Mouse (Mus musculus) cerebral cortex, adult 2 months (tissue): ENCODE results near the gene Vps26a.

Source experiments
- WGBS: fragments of 180-500 bp; shearing (Covaris S2); methylation state at CpG from one replicate; pipeline ENCODE4 v1.1.7; 2018; 5-methylcytosine and 5-hydroxymethylcytosine counted together

Vps26a gene

GRCm38 (mm10) chr10:62486618-62487415 is at the start of gene Vps26a:
Vps26a (minus strand) TSS chr10:62486805.
- WGBS = 1% methylated on average over 59 of the region's 59 CpGs

GRCm38 (mm10) chr10:62534509-62534908 is 47.9 kb upstream of the Vps26a start:
- WGBS = 82% methylated on average over 7 of the region's 7 CpGs

DNA sequence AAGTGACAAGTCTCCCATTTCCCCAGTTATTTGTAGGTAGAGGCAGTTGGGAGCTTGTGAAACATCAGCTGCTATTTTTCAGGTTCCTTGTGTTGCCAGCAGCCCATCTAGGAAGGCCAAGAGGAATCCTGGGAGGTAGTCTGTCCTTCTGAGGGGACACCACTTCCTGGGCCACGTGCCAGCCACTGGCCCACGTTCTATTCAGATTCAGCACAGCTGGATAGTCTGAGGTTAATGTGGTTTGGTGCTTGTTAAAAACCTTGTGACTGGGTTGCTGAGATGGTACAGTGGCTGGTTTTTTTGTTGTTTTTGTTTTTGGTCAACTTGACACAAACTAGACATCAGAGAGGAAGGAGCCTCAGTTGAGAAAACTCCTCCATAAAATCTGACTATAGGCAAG is 46.2 kb upstream of the Vps26a start:
- 30% methylated on average over 2 of the region's 2 CpGs for WGBS

DNA sequence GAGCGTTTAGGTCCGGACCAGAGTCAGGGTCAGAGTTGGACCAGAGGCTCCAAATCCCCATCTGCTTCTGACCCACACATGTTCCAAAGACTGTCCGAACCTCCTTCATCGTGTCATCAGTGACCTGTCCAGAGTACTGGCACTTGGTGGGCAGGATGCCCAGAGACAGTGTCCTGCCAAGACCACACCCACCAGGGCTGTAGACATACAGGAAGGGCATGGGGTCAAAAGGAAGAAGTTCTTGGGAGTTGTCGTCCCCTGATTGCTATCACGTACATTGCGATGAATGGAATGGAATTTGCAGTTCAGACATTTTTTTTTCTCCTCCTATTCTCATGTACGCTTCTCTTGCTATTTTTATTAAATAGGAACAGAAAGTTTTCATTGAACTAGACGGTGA is 43.6 kb upstream of the Vps26a start:
- WGBS = 71% methylated on average over 9 of the region's 9 CpGs

- 84% methylated on average over 14 of the region's 14 CpGs for WGBS
These were observed 40.7 kb upstream of the Vps26a start, which contains the start of gene Srgn for GRCm38 (mm10) chr10:62527351-62527750. Srgn (minus strand) TSS chr10:62527451.

DNA sequence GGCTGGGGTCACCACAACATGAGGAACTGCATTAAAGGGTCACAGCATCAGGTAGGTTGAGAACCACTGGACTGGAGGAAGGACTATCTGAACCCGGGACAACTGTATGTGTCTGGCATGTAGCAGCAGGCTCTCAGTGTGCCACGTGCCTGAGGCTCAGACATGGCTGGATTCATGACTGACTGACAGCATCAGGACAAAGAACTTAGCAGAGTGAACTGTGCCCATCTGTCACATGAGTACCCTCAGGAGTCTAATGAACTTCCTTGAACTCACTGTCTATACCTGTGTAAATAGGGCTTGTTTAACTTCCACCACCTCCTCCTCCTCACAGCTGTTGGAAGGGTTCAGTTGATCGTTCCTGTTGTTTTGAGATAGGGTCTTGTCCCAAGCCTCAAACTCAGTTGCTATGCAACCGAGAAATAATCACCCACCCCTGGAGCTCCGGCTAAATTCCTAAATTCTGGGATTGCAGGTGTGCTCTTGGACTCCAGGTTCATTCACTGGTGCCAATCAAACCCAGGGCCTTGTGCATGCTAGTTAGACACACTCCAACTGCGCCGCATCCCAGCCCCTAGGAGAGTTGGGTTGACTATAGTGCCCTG is 35.8 kb upstream of the Vps26a start:
- 85% methylated on average over 7 of the region's 7 CpGs for WGBS

DNA sequence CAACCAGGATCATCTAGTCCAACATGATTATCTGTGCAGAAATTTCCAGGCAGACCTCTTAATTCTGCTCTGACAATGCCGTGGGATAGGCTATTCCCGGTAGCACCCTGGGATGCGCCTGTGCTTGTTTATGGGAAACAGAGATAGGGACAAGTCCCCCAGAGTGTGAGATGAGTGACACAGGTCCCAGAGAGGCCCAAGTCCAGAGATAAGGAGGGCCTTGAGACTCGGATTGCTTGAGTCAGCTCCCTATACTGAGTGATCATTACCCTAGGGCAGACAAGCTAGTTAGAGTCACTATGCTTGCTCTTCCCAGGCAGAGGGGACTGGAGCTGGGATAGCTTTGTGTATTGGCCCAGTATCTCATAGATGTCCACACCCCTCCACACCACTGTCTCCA is 35.2 kb upstream of the Vps26a start:
- 83% methylated on average over 4 of the region's 4 CpGs for WGBS

DNA sequence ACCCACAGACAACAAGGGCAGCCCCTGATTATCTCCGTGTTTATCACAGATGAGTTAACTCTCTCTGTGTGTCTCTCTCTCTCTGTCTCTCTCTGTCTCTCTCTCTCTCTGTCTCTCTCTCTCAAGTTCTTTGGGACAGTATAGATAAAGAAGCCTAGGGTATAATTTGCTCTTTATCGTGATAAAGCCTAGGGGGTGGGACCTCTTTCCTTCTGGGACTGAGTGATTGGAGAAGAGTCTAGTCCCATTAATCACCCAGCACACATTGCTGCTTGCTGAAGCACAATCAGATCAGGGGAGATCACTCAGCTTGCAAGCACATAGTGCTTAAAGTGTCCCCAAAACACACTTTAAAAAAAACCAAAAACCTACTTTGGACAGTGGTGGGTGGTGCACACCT is 34.3 kb upstream of the Vps26a start:
- 64% methylated on average over 2 of the region's 2 CpGs for WGBS

DNA sequence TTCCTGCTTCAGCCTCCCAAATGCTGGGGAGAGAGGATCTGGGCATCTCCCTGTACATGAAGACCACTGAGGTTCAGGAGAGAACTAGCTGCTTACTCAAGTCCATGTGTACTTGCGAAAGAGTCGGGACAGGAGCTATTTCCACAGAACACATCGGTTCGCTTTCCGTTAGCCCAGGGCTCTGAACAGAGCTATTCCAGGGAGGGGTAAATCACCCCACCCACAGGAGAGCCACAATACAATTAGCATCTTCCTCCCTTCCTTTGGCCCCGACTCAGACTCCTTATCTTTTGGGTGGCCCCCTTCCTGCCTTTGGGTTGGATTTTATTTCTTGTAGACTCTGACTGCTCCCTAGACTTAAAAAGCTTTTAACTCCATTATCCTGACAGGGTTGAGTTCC is 30.9 kb upstream of the Vps26a start:
- WGBS = 86% methylated on average over 6 of the region's 6 CpGs

DNA sequence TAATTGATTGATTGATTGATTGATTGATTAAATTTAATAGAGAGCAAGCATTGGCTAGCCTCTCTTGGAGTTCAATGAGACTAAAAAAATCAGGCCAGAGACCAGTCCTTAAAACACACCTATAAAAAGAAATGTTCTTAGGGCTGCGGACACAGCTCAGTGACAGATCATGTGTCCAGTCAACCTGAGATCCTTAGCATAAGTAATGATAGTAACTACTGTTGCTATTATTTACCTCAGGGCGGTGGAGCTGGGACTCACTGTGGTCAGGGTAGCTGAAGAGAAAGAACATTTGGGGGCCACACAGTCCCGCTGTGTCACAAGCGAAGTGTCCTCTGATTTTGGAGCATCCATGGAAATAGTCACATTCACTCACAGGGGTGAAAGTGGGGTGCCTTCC is 26.2 kb upstream of the Vps26a start:
- WGBS = 95% methylated on average over 4 of the region's 4 CpGs

DNA sequence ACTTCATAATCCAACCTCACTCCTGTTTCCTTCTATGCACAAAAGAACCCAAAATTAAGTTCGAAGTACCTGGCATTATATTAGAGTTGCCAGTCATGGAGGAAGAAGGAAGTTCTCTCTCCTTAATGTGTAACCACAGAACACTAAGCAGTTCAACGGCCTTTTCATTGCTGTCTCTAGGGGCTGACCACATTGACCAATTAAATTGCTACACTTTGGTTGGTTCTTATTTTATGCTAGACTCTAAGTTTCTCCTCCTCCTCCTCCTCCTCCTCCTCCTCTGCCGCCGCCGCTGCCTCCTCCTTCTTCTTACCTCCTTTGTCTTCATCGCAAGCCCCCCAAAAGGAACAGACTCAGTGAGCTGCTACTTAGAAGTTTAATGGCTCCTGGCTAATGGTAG is 24.9 kb upstream of the Vps26a start:
- WGBS = 87% methylated on average over 6 of the region's 6 CpGs

DNA sequence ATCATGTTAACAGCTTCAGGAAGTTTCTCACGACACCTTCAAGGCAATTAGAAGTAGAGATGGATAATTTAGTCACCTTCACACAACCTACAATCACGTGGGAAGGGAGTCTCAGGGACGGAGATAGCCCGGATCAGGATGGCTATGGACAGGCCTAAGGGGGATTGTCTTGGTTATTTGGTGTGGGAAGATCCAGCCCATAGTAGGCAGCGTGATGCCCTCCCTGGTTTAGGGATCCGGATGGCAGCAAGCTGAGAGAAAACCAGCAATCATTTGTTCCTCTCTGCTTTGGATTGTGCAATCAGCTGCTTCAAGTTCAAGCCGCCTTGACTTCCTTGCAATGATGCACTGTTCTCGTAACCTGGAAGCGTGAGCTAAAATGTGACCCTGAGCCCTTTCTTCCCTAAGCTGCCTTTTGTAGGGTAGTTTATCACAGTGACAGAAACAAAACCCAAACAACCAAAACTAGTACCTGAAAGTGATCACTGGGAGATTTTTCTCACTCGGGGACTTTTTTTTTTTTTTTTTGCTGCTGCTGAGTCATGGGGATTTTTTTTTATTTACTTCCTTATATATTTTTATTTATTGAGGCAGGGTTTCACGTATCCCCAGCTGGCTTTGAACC is 22.5 kb upstream of the Vps26a start:
- 79% methylated on average over 11 of the region's 11 CpGs for WGBS

DNA sequence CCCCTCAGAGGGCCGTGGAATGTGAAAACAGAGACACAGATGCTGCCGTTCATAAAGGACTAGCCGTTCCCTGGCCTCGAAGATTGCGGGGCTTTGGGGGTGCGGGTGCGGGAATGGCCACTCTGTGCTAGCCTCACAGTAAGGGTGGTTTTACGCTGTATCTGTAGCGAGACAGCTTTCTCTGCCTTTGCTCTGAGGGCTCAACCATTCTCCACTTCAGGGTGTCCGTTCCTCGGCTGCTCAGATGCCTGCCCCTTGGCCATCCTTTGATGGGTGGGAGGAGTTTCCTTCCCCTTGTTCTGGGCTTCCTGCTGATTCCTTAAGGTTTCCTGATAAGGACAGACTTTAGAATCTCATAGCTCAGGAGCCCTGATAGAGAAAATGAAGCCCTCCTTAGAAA is 21.9 kb upstream of the Vps26a start:
- 21% methylated on average over 11 of the region's 11 CpGs for WGBS

DNA sequence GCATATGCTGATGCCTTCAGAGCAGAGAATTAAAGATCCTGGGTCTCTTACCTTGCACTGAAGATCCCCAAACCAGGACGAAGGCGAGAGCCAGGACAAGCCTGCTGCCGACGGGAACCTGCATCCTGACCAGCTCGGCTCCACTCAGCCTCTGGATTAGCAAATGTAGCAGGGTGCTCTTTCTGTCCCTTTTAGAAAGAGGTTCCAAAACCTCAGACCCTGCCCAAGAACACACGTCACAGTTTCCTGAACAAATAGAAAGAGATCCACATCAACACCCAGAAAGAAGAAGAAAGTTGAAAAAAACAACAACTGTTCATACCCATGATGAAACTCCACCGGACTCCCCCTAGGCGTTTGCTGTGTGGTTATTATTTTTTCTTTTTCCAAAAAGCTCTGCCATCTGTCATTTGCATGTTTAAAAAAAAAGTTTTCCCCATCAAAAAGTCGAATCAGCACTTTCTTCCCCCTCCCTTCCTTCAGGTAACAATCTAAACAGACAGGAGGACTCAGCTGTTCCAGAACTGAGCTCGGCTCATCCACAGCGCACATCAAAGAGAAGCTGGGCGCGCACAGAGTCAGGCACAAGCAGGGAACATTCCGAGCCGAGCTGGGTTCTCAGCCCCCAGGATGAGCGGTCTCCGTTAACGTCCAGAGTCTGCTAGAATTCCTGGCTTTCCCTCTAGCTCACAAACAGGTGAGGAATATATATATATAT is 21.1 kb upstream of the Vps26a start:
- WGBS = 13% methylated on average over 18 of the region's 18 CpGs

DNA sequence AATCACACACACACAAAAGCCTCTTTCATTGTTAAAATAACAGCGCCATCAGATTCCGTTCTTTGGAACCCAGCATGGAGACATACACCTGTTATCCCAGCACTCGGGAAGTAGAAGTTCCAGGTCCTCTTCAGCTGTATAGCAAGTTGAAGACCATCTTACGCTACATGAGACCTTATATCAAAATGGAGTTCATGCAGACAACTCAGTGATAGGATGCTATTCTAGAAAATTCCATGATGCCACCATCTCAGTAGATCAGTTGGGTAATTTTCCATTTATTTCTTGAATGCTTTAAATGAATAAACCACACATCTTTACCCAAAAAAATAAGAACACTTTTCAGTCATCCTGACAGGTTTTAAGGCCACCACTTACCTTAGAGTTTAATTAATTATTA is 20.5 kb upstream of the Vps26a start:
- 84% methylated on average over 4 of the region's 4 CpGs for WGBS

- WGBS = 78% methylated on average over 17 of the region's 17 CpGs
These were observed 19.5 kb upstream of the Vps26a start for GRCm38 (mm10) chr10:62506019-62506556.

DNA sequence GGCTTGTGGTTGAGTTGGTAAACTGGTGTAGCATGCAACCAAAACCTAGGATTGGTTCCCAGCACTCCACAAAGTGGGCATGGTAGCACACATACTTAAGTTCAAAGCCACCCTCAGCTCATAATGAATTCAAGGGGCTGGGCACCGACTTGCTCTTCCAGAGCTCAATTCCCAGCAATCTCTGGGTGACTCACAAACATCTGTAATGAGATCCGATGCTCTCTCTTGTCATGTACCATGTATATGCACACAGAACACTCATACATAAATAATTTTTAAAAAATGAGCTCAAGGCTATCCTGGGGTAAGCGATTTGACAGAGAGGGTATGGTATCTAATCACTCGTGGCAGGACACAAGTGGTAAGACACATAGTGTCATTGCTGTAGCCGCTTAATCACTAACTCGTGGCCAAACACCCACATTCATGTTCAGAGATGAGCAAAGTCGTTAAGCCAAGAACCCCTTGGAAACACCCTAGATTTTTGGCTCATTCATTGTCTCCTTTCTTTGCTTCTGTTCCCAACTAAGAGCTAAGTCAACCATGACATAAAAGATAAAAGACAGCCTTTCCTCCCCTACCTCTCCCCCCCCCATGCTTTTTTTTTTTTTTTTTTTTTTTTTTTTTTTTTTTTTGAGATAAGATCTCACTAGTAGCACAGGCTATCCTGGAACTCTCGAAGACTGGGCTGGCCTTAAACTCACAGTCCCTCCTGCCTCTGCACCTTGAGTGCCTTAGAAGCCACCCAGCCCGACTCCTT is 18.8 kb upstream of the Vps26a start:
- WGBS = 78% methylated on average over 9 of the region's 9 CpGs

GRCm38 (mm10) chr10:62503836-62504628 is 17.4 kb upstream of the Vps26a start:
- WGBS = 71% methylated on average over 12 of the region's 12 CpGs

- WGBS = 77% methylated on average over 4 of the region's 4 CpGs
These were observed 16.7 kb upstream of the Vps26a start for GRCm38 (mm10) chr10:62503353-62503752.

- 87% methylated on average over 7 of the region's 7 CpGs for WGBS
These were observed 15.3 kb upstream of the Vps26a start for GRCm38 (mm10) chr10:62501951-62502350.
